Mouse (Mus musculus): ENCODE results near the gene Fmnl2.

The Fmnl2 gene

GRCm38 (mm10) chr2:52955090-52955489 lies 97.4 kb downstream of the Fmnl2 start:
- DNase-seq (ENCODE audit: low read depth, low spot score): peak; percentile 54

- no peak for DNase-seq (ENCODE audit: low read depth, low spot score)
These were observed 98.2 kb downstream of the Fmnl2 start for GRCm38 (mm10) chr2:52955831-52956230.

- DNase-seq (ENCODE audit: low read depth, low spot score): no peak
These were observed 100.3 kb downstream of the Fmnl2 start for GRCm38 (mm10) chr2:52957771-52958534.

- peak; percentile 49 for DNase-seq (ENCODE audit: low read depth, low spot score)
These were observed 101.1 kb downstream of the Fmnl2 start for GRCm38 (mm10) chr2:52958535-52959290.

GRCm38 (mm10) chr2:52959291-52959621 lies 101.6 kb downstream of the Fmnl2 start:
- DNase-seq (ENCODE audit: low read depth, low spot score): no peak

GRCm38 (mm10) chr2:52959982-52960381 lies 102.3 kb downstream of the Fmnl2 start:
- DNase-seq (ENCODE audit: low read depth, low spot score): no peak

GRCm38 (mm10) chr2:52960697-52961096 lies 103.0 kb downstream of the Fmnl2 start:
- no peak for DNase-seq (ENCODE audit: low read depth, low spot score)

- no peak for DNase-seq (ENCODE audit: low read depth, low spot score)
These were observed 105.8 kb downstream of the Fmnl2 start for GRCm38 (mm10) chr2:52963439-52963838.

- no peak for DNase-seq (ENCODE audit: low read depth, low spot score)
These were observed 106.8 kb downstream of the Fmnl2 start for GRCm38 (mm10) chr2:52964386-52964928.

GRCm38 (mm10) chr2:52966227-52966626 lies 108.6 kb downstream of the Fmnl2 start:
- no peak for DNase-seq (ENCODE audit: low read depth, low spot score)

- no peak for DNase-seq (ENCODE audit: low read depth, low spot score)
These were observed 109.3 kb downstream of the Fmnl2 start for GRCm38 (mm10) chr2:52966820-52967460.

- DNase-seq (ENCODE audit: low read depth, low spot score): no peak
These were observed 109.8 kb downstream of the Fmnl2 start for GRCm38 (mm10) chr2:52967461-52967823.

- DNase-seq (ENCODE audit: low read depth, low spot score): no peak
These were observed 111.2 kb downstream of the Fmnl2 start for GRCm38 (mm10) chr2:52968884-52969283.

- DNase-seq (ENCODE audit: low read depth, low spot score): no peak
These were observed 116.4 kb downstream of the Fmnl2 start for GRCm38 (mm10) chr2:52974056-52974455.

GRCm38 (mm10) chr2:52974776-52975175 lies 117.1 kb downstream of the Fmnl2 start:
- DNase-seq (ENCODE audit: low read depth, low spot score): no peak

GRCm38 (mm10) chr2:52977921-52978675 lies 120.4 kb downstream of the Fmnl2 start:
- no peak for DNase-seq (ENCODE audit: low read depth, low spot score)

GRCm38 (mm10) chr2:52978796-52979195 lies 121.1 kb downstream of the Fmnl2 start:
- DNase-seq (ENCODE audit: low read depth, low spot score): no peak

GRCm38 (mm10) chr2:52979280-52979763 lies 121.7 kb downstream of the Fmnl2 start:
- DNase-seq (ENCODE audit: low read depth, low spot score): no peak

- no peak for DNase-seq (ENCODE audit: low read depth, low spot score)
These were observed 123.5 kb downstream of the Fmnl2 start for GRCm38 (mm10) chr2:52981126-52981525.

GRCm38 (mm10) chr2:52981595-52981994 lies 123.9 kb downstream of the Fmnl2 start:
- DNase-seq (ENCODE audit: low read depth, low spot score): no peak

GRCm38 (mm10) chr2:52982502-52982901 lies 124.8 kb downstream of the Fmnl2 start:
- no peak for DNase-seq (ENCODE audit: low read depth, low spot score)
